In genomic region chr11:117810401-117811046, GRCm38 (mm10) we compare ENCODE assay signal across 8 mouse cellular contexts. TPM values are rescaled to one million over a fixed set of nuclear protein-coding genes. Genes with fewer than 3 reads are reported as not detected.
DNase-seq lines count a peak whose midpoint lies in the region; ATAC-seq lines count a peak whose summit lies in the region.

No protein-coding gene starts in this region.

- H3K4me2 ChIP-seq in intestine, embryonic 16.5 days (ENCODE audit: low read depth, low read length) = peak overlapping the region; percentile 90
- peak overlapping the region; percentile 94 for H3K4me2 ChIP-seq in limb, embryonic 15.5 days
- peak overlapping the region; percentile 95 for H3K4me2 ChIP-seq in midbrain, embryonic 16.5 days (ENCODE audit: low read length)

- ATAC-seq in intestine, embryonic 16.5 days = peak; percentile 89
- ATAC-seq in limb, embryonic 15.5 days (ENCODE audit: insufficient number of reproducible peaks, low FRiP score, low TSS enrichment, low read depth) = peak; percentile 64; the same call in 1 of the 2 replicates
- peak; percentile 85 for ATAC-seq in midbrain, embryonic 16.5 days

- peak overlapping the region; percentile 88 for H3K4me3 ChIP-seq in intestine, embryonic 16.5 days (ENCODE audit: low read length)
- peak overlapping the region; percentile 96 for H3K4me3 ChIP-seq in limb, embryonic 15.5 days
- H3K4me3 ChIP-seq in midbrain, embryonic 16.5 days (ENCODE audit: low read depth, low read length) = peak overlapping the region; percentile 46

- H3K4me1 ChIP-seq in intestine, embryonic 16.5 days (ENCODE audit: control insufficient read depth, insufficient read depth, low read length) = peaks cover 15% of the 10 kb centered on the region
- peaks cover 24% of the 10 kb centered on the region for H3K4me1 ChIP-seq in limb, embryonic 15.5 days
- peaks cover 10% of the 10 kb centered on the region; the same call in 1 of the 2 replicates for H3K4me1 ChIP-seq in midbrain, embryonic 16.5 days (ENCODE audit: control insufficient read depth, insufficient read depth, low read length)

- H3K9me3 ChIP-seq in intestine, embryonic 16.5 days (ENCODE audit: control insufficient read depth, low read length) = no peaks in the 10 kb centered on the region
- no peaks in the 10 kb centered on the region for H3K9me3 ChIP-seq in limb, embryonic 15.5 days
- H3K9me3 ChIP-seq in midbrain, embryonic 16.5 days (replicated peaks; ENCODE audit: control insufficient read depth, low read length, poor library complexity, severe bottlenecking) = no peaks in the 10 kb centered on the region

- H3K36me3 ChIP-seq in intestine, embryonic 16.5 days (ENCODE audit: control insufficient read depth, insufficient read depth, low read length) = peaks cover 8% of the 10 kb centered on the region; the same call in 1 of the 2 replicates
- H3K36me3 ChIP-seq in limb, embryonic 15.5 days = peaks cover 37% of the 10 kb centered on the region
- no peaks in the 10 kb centered on the region for H3K36me3 ChIP-seq in midbrain, embryonic 16.5 days (ENCODE audit: control insufficient read depth, insufficient read depth, low read length)

- no peaks in the 10 kb centered on the region for H3K27me3 ChIP-seq in intestine, embryonic 16.5 days (replicated peaks; ENCODE audit: control insufficient read depth, insufficient read depth, low read length)
- no peaks in the 10 kb centered on the region for H3K27me3 ChIP-seq in limb, embryonic 15.5 days
- H3K27me3 ChIP-seq in midbrain, embryonic 16.5 days (ENCODE audit: control insufficient read depth, insufficient read depth, low read depth, low read length) = peaks cover 14% of the 10 kb centered on the region

- H3K27ac ChIP-seq in intestine, embryonic 16.5 days (ENCODE audit: low read length) = peak overlapping the region; percentile 90
- peak overlapping the region; percentile 74 for H3K27ac ChIP-seq in limb, embryonic 15.5 days
- no peak overlapping the region for H3K27ac ChIP-seq in midbrain, embryonic 16.5 days (ENCODE audit: low read length)

- peak; percentile 43 to 49 for DNase-seq in cerebellum, adult 18-20 months
- DNase-seq in cerebellum, adult 9-10 months = no peak
- DNase-seq in embryo, embryonic 11 days = peak; percentile 91
- DNase-seq in gastrocnemius, postnatal 4 days (ENCODE audit: low spot score in 2 of 2) = peak; percentile 65 to 89
- DNase-seq in spleen, adult 18-20 months = peak; percentile 66 to 76

- WGBS in intestine, embryonic 16.5 days = 1% methylated on average over 21 of the region's 21 CpGs
- WGBS in limb, embryonic 15.5 days = under 1% methylated on average over 21 of the region's 21 CpGs
- WGBS in midbrain, embryonic 16.5 days = under 1% methylated on average over 21 of the region's 21 CpGs

- peak overlapping the region; percentile 92 for H3K9ac ChIP-seq in intestine, embryonic 16.5 days (ENCODE audit: low read depth, low read length)
- peak overlapping the region; percentile 74 for H3K9ac ChIP-seq in limb, embryonic 15.5 days
- peak overlapping the region; percentile 49 for H3K9ac ChIP-seq in midbrain, embryonic 16.5 days (ENCODE audit: low read depth, low read length)

RNA-seq across cellular contexts. Expression of gene Gm20708, which starts 1.1 kb away (rescaled TPM):
- total RNA-seq in gastrocnemius, postnatal 4 days (2021) = 1 to 10 TPM; 3.3 to 3.6 TPM
- 0.20 and 0.29 TPM in 2 replicates for polyA plus RNA-seq in intestine, embryonic 16.5 days (2015; fragmentation: Nextera tagmentation; extraction: Ambion mirVana)
- polyA plus RNA-seq in limb, embryonic 15.5 days (2015; fragmentation: Nextera tagmentation; extraction: Ambion mirVana) = 0.50 and 0.71 TPM in 2 replicates
- 0.99 and 1.6 TPM in 2 replicates for polyA plus RNA-seq in midbrain, embryonic 16.5 days (2015; fragmentation: Nextera tagmentation; extraction: Ambion mirVana)

RNA-seq across cellular contexts. Expression of gene Syngr2, which starts 1.1 kb away (rescaled TPM):
- 10 to 100 TPM; 87.9 to 88.6 TPM for total RNA-seq in gastrocnemius, postnatal 4 days (2021)
- 170 and 173 TPM in 2 replicates for polyA plus RNA-seq in intestine, embryonic 16.5 days (2015; fragmentation: Nextera tagmentation; extraction: Ambion mirVana)
- 74.0 and 85.6 TPM in 2 replicates for polyA plus RNA-seq in limb, embryonic 15.5 days (2015; fragmentation: Nextera tagmentation; extraction: Ambion mirVana)
- polyA plus RNA-seq in midbrain, embryonic 16.5 days (2015; fragmentation: Nextera tagmentation; extraction: Ambion mirVana) = 12.8 and 13.8 TPM in 2 replicates

RNA-seq across cellular contexts. Expression of gene 6030468B19Rik, which starts 13.1 kb away (rescaled TPM):
- not detected for total RNA-seq in gastrocnemius, postnatal 4 days (2021)
- 0.81 and 1.6 TPM in 2 replicates for polyA plus RNA-seq in intestine, embryonic 16.5 days (2015; fragmentation: Nextera tagmentation; extraction: Ambion mirVana)
- polyA plus RNA-seq in limb, embryonic 15.5 days (2015; fragmentation: Nextera tagmentation; extraction: Ambion mirVana) = 0.55 TPM in 1 of 2 replicates, not detected in the other
- polyA plus RNA-seq in midbrain, embryonic 16.5 days (2015; fragmentation: Nextera tagmentation; extraction: Ambion mirVana) = not detected in 2 replicates

RNA-seq across cellular contexts. Expression of gene Afmid, which starts 15.2 kb away (rescaled TPM):
- total RNA-seq in gastrocnemius, postnatal 4 days (2021) = 1 to 10 TPM; 6.1 to 9.6 TPM
- polyA plus RNA-seq in intestine, embryonic 16.5 days (2015; fragmentation: Nextera tagmentation; extraction: Ambion mirVana) = 9.6 and 10.7 TPM in 2 replicates
- polyA plus RNA-seq in limb, embryonic 15.5 days (2015; fragmentation: Nextera tagmentation; extraction: Ambion mirVana) = 4.6 and 4.9 TPM in 2 replicates
- 5.6 and 5.9 TPM in 2 replicates for polyA plus RNA-seq in midbrain, embryonic 16.5 days (2015; fragmentation: Nextera tagmentation; extraction: Ambion mirVana)

RNA-seq across cellular contexts. Expression of gene Tk1, which starts 15.4 kb away (rescaled TPM):
- 10 to 100 TPM; 38.4 to 43.9 TPM for total RNA-seq in gastrocnemius, postnatal 4 days (2021)
- 119 and 147 TPM in 2 replicates for polyA plus RNA-seq in intestine, embryonic 16.5 days (2015; fragmentation: Nextera tagmentation; extraction: Ambion mirVana)
- polyA plus RNA-seq in limb, embryonic 15.5 days (2015; fragmentation: Nextera tagmentation; extraction: Ambion mirVana) = 119 and 134 TPM in 2 replicates
- 9.8 and 12.9 TPM in 2 replicates for polyA plus RNA-seq in midbrain, embryonic 16.5 days (2015; fragmentation: Nextera tagmentation; extraction: Ambion mirVana)

Comparison
In these comparisons a context has a peak if more than half of its experiments do, and no peak if none do; other contexts are left out.
1. H3K4me3 ChIP-seq: peak in every context shown above with its lines; median percentile 96 in limb, embryonic 15.5 days; 88 in intestine, embryonic 16.5 days; 46 in midbrain, embryonic 16.5 days.